13 mouse cellular contexts compared by ENCODE assay signal in genomic region chr5:123268477-123269474, GRCm38 (mm10). TPM values are rescaled to one million over a fixed set of nuclear protein-coding genes. Genes with fewer than 3 reads are reported as not detected.
DNase-seq lines count a peak whose midpoint lies in the region; ATAC-seq and TF ChIP-seq lines count a peak whose summit lies in the region.
"Had no signal": no experiment of that assay in that cellular context is flagged by ENCODE, and none has a peak within 500 bp of the region (broad histone marks: within the 10 kb centered on the region; RNA-seq: fewer than 3 reads in every experiment).

No protein-coding gene starts in this region.

- H3K4me3 ChIP-seq in forebrain, embryonic 10.5 days: no peak overlapping the region
- no peak overlapping the region for H3K4me3 ChIP-seq in forebrain, embryonic 13.5 days
- no peak overlapping the region for H3K4me3 ChIP-seq in midbrain, embryonic 11.5 days (ENCODE audit: low read depth, low read length)
- H3K4me3 ChIP-seq in midbrain, embryonic 10.5 days: no peak overlapping the region
- peak overlapping the region; percentile 14; the same call in 1 of the 2 replicates for H3K4me3 ChIP-seq in embryonic facial prominence, embryonic 13.5 days
- H3K4me3 ChIP-seq in thymus, adult 2 months (ENCODE audit: control insufficient read depth, insufficient read depth, low read length): no peak overlapping the region
- H3K4me3 ChIP-seq: erythroblast, embryonic 14.5 days; kidney, embryonic 15.5 days had no signal

- H3K9ac ChIP-seq in forebrain, embryonic 13.5 days: no peak overlapping the region
- H3K9ac ChIP-seq in midbrain, embryonic 11.5 days (ENCODE audit: low read length): no peak overlapping the region
- peak overlapping the region; percentile 41 for H3K9ac ChIP-seq in embryonic facial prominence, embryonic 13.5 days
- H3K9ac ChIP-seq: kidney, embryonic 15.5 days had no signal

- no peaks in the 10 kb centered on the region for H3K36me3 ChIP-seq in forebrain, embryonic 10.5 days (replicated peaks)
- H3K36me3 ChIP-seq in forebrain, embryonic 13.5 days (ENCODE audit: poor library complexity, severe bottlenecking): no peaks in the 10 kb centered on the region
- no peaks in the 10 kb centered on the region for H3K36me3 ChIP-seq in midbrain, embryonic 11.5 days (ENCODE audit: control insufficient read depth, insufficient read depth, low read length)
- no peaks in the 10 kb centered on the region for H3K36me3 ChIP-seq in midbrain, embryonic 10.5 days
- no peaks in the 10 kb centered on the region for H3K36me3 ChIP-seq in embryonic facial prominence, embryonic 13.5 days
- no peaks in the 10 kb centered on the region for H3K36me3 ChIP-seq in thymus, adult 2 months (ENCODE audit: control insufficient read depth, insufficient read depth, low read length)
- H3K36me3 ChIP-seq: kidney, embryonic 15.5 days had no signal

- H3K27ac ChIP-seq in forebrain, embryonic 10.5 days: peak overlapping the region; percentile 1; the same call in 1 of the 2 replicates
- H3K27ac ChIP-seq in forebrain, embryonic 13.5 days: no peak overlapping the region
- no peak overlapping the region for H3K27ac ChIP-seq in midbrain, embryonic 11.5 days (ENCODE audit: low read depth, low read length)
- H3K27ac ChIP-seq in midbrain, embryonic 10.5 days (replicated peaks): no peak overlapping the region
- H3K27ac ChIP-seq in embryonic facial prominence, embryonic 13.5 days: peak overlapping the region; percentile 91
- no peak overlapping the region for H3K27ac ChIP-seq in thymus, adult 2 months (ENCODE audit: control insufficient read depth, insufficient read depth, low read length)
- H3K27ac ChIP-seq: kidney, embryonic 15.5 days had no signal

- H3K4me1 ChIP-seq in forebrain, embryonic 10.5 days: peaks cover 6% of the 10 kb centered on the region
- H3K4me1 ChIP-seq in forebrain, embryonic 13.5 days: peaks cover 5% of the 10 kb centered on the region; the same call in 1 of the 2 replicates
- H3K4me1 ChIP-seq in midbrain, embryonic 11.5 days (ENCODE audit: control insufficient read depth, insufficient read depth, low read length): 0 out of 2 replicates have a peak, but pooled peaks cover 3% of the 10 kb centered on the region
- peaks cover 6% of the 10 kb centered on the region for H3K4me1 ChIP-seq in midbrain, embryonic 10.5 days
- H3K4me1 ChIP-seq in embryonic facial prominence, embryonic 13.5 days: peaks cover 15% of the 10 kb centered on the region
- H3K4me1 ChIP-seq in thymus, adult 2 months (replicated peaks; ENCODE audit: control insufficient read depth, insufficient read depth, low read length): no peaks in the 10 kb centered on the region

- 71% methylated on average over 28 of the region's 28 CpGs for WGBS in forebrain, embryonic 10.5 days
- WGBS in forebrain, embryonic 13.5 days: 84% methylated on average over 28 of the region's 28 CpGs
- 77% methylated on average over 28 of the region's 28 CpGs for WGBS in midbrain, embryonic 11.5 days
- WGBS in midbrain, embryonic 10.5 days: 79% methylated on average over 28 of the region's 28 CpGs
- 33% methylated on average over 28 of the region's 28 CpGs for WGBS in embryonic facial prominence, embryonic 13.5 days
- WGBS in thymus, adult 2 months: 90% methylated on average over 28 of the region's 28 CpGs

- no peak for TF ChIP-seq CTCF in thymus, adult 2 months (IDR thresholded peaks at IDR 0.05; ENCODE audit: borderline replicate concordance, control insufficient read depth, extremely low read depth, insufficient read depth, low read length, poor library complexity)

- H3K27me3 ChIP-seq in forebrain, embryonic 10.5 days (ENCODE audit: poor library complexity, severe bottlenecking): no peaks in the 10 kb centered on the region
- no peaks in the 10 kb centered on the region for H3K27me3 ChIP-seq in forebrain, embryonic 13.5 days
- no peaks in the 10 kb centered on the region for H3K27me3 ChIP-seq in midbrain, embryonic 11.5 days (ENCODE audit: control insufficient read depth, insufficient read depth, low read length)
- H3K27me3 ChIP-seq in midbrain, embryonic 10.5 days (ENCODE audit: low read depth, poor library complexity, severe bottlenecking): no peaks in the 10 kb centered on the region
- H3K27me3 ChIP-seq in embryonic facial prominence, embryonic 13.5 days: no peaks in the 10 kb centered on the region
- H3K27me3 ChIP-seq in thymus, adult 2 months (ENCODE audit: control insufficient read depth, insufficient read depth, low read length): no peaks in the 10 kb centered on the region
- H3K27me3 ChIP-seq: kidney, embryonic 15.5 days had no signal

- peaks cover 3% of the 10 kb centered on the region; the same call in 1 of the 2 replicates for H3K9me3 ChIP-seq in forebrain, embryonic 10.5 days
- no peaks in the 10 kb centered on the region for H3K9me3 ChIP-seq in forebrain, embryonic 13.5 days (replicated peaks)
- no peaks in the 10 kb centered on the region for H3K9me3 ChIP-seq in midbrain, embryonic 11.5 days (ENCODE audit: control insufficient read depth, low read length)
- no peaks in the 10 kb centered on the region for H3K9me3 ChIP-seq in midbrain, embryonic 10.5 days (replicated peaks)
- no peaks in the 10 kb centered on the region for H3K9me3 ChIP-seq in embryonic facial prominence, embryonic 13.5 days

- no peak overlapping the region for H3K4me2 ChIP-seq in forebrain, embryonic 13.5 days
- H3K4me2 ChIP-seq in midbrain, embryonic 11.5 days: no peak overlapping the region
- H3K4me2 ChIP-seq in embryonic facial prominence, embryonic 13.5 days: peak overlapping the region; percentile 52
- H3K4me2 ChIP-seq: kidney, embryonic 15.5 days had no signal

- no peak for ATAC-seq in forebrain, embryonic 13.5 days
- no peak for ATAC-seq in midbrain, embryonic 11.5 days (ENCODE audit: low FRiP score)
- no peak for ATAC-seq in embryonic facial prominence, embryonic 13.5 days (ENCODE audit: insufficient number of reproducible peaks, insufficient read depth, low FRiP score, low TSS enrichment, low read depth)

- DNase-seq in forebrain, embryonic 10.5 days (ENCODE audit: extremely low spot score, low spot score): no peak
- DNase-seq in midbrain, embryonic 11.5 days (ENCODE audit: low spot score, missing footprints): peak; percentile 76
- DNase-seq in midbrain, embryonic 10.5 days (ENCODE audit: low spot score): no peak
- peak; percentile 55 for DNase-seq in testis, postnatal 10 days (ENCODE audit: low spot score)
- no peak for DNase-seq in thymus, adult 2 months
- DNase-seq in gastrocnemius, postnatal 14 days: no peak
- DNase-seq: cerebellum, postnatal 14 days; layer of hippocampus, adult 9-11 months; thymus, postnatal 36 days had no signal

- no peak for TF ChIP-seq POLR2A in thymus, adult 2 months (IDR thresholded peaks at IDR 0.05; ENCODE audit: control insufficient read depth, extremely low read depth, insufficient read depth, low read length, poor library complexity)

- intact Hi-C loops in gastrocnemius, postnatal 14 days (cut with DNase I; ENCODE audit: low total_unique reads): no loop called here

RNA-seq across cellular contexts. Expression of gene Wdr66, which starts 16.9 kb away (rescaled TPM):
- polyA plus RNA-seq in forebrain, embryonic 10.5 days (2016; fragmentation: Nextera tagmentation; extraction: Ambion mirVana): 1.4 and 1.5 TPM in 2 replicates
- polyA plus RNA-seq in forebrain, embryonic 13.5 days (2015; fragmentation: Nextera tagmentation; extraction: Ambion mirVana): 1.5 and 2.1 TPM in 2 replicates
- 4.7 and 5.5 TPM in 2 replicates for polyA plus RNA-seq in midbrain, embryonic 11.5 days (2014; fragmentation: Nextera tagmentation; extraction: Ambion mirVana)
- 7.6 and 10.7 TPM in 2 replicates for polyA plus RNA-seq in midbrain, embryonic 10.5 days (2016; fragmentation: Nextera tagmentation; extraction: Ambion mirVana)
- polyA plus RNA-seq in embryonic facial prominence, embryonic 13.5 days (2015; fragmentation: Nextera tagmentation; extraction: Ambion mirVana): 1.4 and 1.7 TPM in 2 replicates
- polyA plus RNA-seq in thymus, adult 2 months (2012; rRNA removed): 2.2 and 2.4 TPM in 2 replicates
- 1 to 10 TPM; 2.0 to 2.2 TPM for total RNA-seq in gastrocnemius, postnatal 14 days (2021)

Comparison
In these comparisons a context has a peak if more than half of its experiments do, and no peak if none do; other contexts are left out.
1. DNase-seq: peak in midbrain, embryonic 11.5 days (single experiment) and testis, postnatal 10 days (single experiment); none in forebrain, embryonic 10.5 days (single experiment), midbrain, embryonic 10.5 days (single experiment), thymus, adult 2 months (single experiment) and gastrocnemius, postnatal 14 days (single experiment).
2. H3K27ac ChIP-seq: peak in forebrain, embryonic 10.5 days (single experiment) and embryonic facial prominence, embryonic 13.5 days (single experiment); none in forebrain, embryonic 13.5 days (single experiment), midbrain, embryonic 11.5 days (single experiment), midbrain, embryonic 10.5 days (single experiment) and thymus, adult 2 months (single experiment).